15 mouse cellular contexts compared by ENCODE assay signal in the genomic region with DNA sequence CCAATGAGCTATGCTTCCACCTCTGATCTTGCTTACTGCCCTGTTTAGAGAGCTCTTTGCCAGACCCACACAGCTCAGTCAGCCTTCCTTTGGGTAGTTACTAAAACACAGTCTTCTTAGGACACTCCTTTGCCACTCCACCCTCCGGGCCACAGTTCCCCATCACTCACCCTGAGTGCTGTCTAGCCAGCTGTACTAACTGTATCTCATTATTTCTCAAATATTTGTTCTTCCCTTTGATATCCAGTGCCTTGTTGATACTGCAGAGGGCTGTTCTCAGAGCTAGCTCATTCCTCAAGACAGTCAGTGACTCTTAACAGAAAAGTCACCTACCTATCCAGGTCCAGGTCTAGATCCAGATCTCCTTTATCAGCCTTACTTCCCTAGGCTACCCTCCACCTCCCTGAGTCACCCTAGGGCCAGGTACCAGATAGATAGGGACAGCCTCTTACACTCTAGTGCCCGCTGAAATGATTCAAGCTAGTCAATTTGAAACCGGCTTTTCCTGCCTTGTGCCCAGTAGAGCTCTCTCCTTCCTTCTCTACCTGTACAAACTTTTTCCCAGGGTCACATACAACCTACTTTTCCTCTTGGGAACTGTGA.
"Had no signal": no experiment of that assay in that cellular context is flagged by ENCODE, and none has a peak within 500 bp of the region (broad histone marks: within the 10 kb centered on the region; RNA-seq: fewer than 3 reads in every experiment).

No protein-coding gene starts in this region.

- H3K9ac ChIP-seq: limb, embryonic 15.5 days; liver, embryonic 13.5 days; midbrain, embryonic 15.5 days; neural tube, embryonic 13.5 days had no signal

- H3K27me3 ChIP-seq: limb, embryonic 15.5 days; liver, embryonic 13.5 days; midbrain, embryonic 15.5 days; neural tube, embryonic 13.5 days had no signal

- H3K36me3 ChIP-seq: limb, embryonic 15.5 days; midbrain, embryonic 15.5 days; neural tube, embryonic 13.5 days had no signal

- H3K4me1 ChIP-seq: midbrain, embryonic 15.5 days; neural tube, embryonic 13.5 days had no signal

- ATAC-seq: midbrain, embryonic 15.5 days had no signal

- DNase-seq: kidney, adult 11 months; kidney, adult 9 months; kidney, postnatal 36 days; layer of hippocampus, adult 9-11 months; layer of hippocampus, postnatal 36 days; liver, embryonic 13.5 days; retina, postnatal 1 day; right cerebral cortex, postnatal 4 days; thymus, adult 2 months; thymus, postnatal 25 days had no signal

- H3K27ac ChIP-seq: kidney, postnatal 0 days; limb, embryonic 15.5 days; liver, embryonic 13.5 days; midbrain, embryonic 15.5 days; neural tube, embryonic 13.5 days had no signal

- H3K9me3 ChIP-seq: limb, embryonic 15.5 days; midbrain, embryonic 15.5 days; neural tube, embryonic 13.5 days had no signal

- H3K4me2 ChIP-seq: limb, embryonic 15.5 days; liver, embryonic 13.5 days; midbrain, embryonic 11.5 days; midbrain, embryonic 15.5 days; neural tube, embryonic 13.5 days had no signal

- H3K4me3 ChIP-seq: limb, embryonic 15.5 days; liver, embryonic 13.5 days; midbrain, embryonic 15.5 days; neural tube, embryonic 13.5 days had no signal
